Mouse (Mus musculus) thymus, adult 2 months (tissue): ENCODE results near the gene Glra1. TPM values are rescaled to one million over a fixed set of nuclear protein-coding genes. Genes with fewer than 3 reads are reported as not detected.
A peak's percentile ranks its signal among the peaks of the same experiment; 100 is the strongest.

Experiments
- DNase-seq: peaks from one replicate; pipeline ENCODE4 v3.0.0; 2021
- H3K27ac ChIP-seq: fragments of 200-500 bp; 2 replicates; pipeline ENCODE4 v1.5.1; 2012; ENCODE audit warnings: low read length, control low read depth; ENCODE audit not compliant: control insufficient read depth, insufficient read depth
- H3K27me3 ChIP-seq: fragments of 200-500 bp; 2 replicates; pipeline ENCODE4 v1.6.1; 2012; ENCODE audit warnings: mild to moderate bottlenecking, low read length, moderate library complexity, mixed read lengths; ENCODE audit not compliant: control insufficient read depth, insufficient read depth
- H3K36me3 ChIP-seq: fragments of 200-500 bp; 2 replicates; pipeline ENCODE4 v1.6.1; 2012; ENCODE audit warnings: mild to moderate bottlenecking, low read length, moderate library complexity; ENCODE audit not compliant: control insufficient read depth, insufficient read depth
- H3K4me1 ChIP-seq: fragments of 200-500 bp; replicated peaks from 2 replicates; pipeline ENCODE4 v1.6.1; 2012; ENCODE audit warnings: low read length; ENCODE audit not compliant: control insufficient read depth, insufficient read depth
- H3K4me3 ChIP-seq: fragments of 200-500 bp; 2 replicates; pipeline ENCODE4 v1.5.1; 2012; ENCODE audit warnings: mild to moderate bottlenecking, low read length, control low read depth, moderate library complexity; ENCODE audit not compliant: control insufficient read depth, insufficient read depth
- CTCF ChIP-seq: fragments of 200-500 bp; IDR thresholded peaks from 2 replicates; pipeline ENCODE4 v1.5.1; 2012; ENCODE audit warnings: mild to moderate bottlenecking, control low read depth, low read length, moderate library complexity, borderline replicate concordance; ENCODE audit not compliant: control insufficient read depth, poor library complexity, insufficient read depth; ENCODE audit errors: extremely low read depth
- POLR2A ChIP-seq: fragments of 200-500 bp; IDR thresholded peaks from 2 replicates; pipeline ENCODE4 v1.6.1; 2012; ENCODE audit warnings: mild to moderate bottlenecking, low read length, control low read depth, moderate library complexity; ENCODE audit not compliant: control insufficient read depth, poor library complexity, insufficient read depth; ENCODE audit errors: extremely low read depth
- WGBS: fragments of 180-500 bp; shearing (Covaris S2); methylation state at CpG from one replicate; pipeline ENCODE4 v1.1.7; 2018; 5-methylcytosine and 5-hydroxymethylcytosine counted together
- polyA plus RNA-seq: library from polyadenylated mRNA; depleted of rRNA; stranded (reverse); fragments of >200 nt; gene quantifications from 2 replicates; pipeline ENCODE4 v1.2.3, GENCODE M21; 2012; rRNA removed

Gene Glra1
- polyA plus RNA-seq, 1 experiment, result not detected

DNA sequence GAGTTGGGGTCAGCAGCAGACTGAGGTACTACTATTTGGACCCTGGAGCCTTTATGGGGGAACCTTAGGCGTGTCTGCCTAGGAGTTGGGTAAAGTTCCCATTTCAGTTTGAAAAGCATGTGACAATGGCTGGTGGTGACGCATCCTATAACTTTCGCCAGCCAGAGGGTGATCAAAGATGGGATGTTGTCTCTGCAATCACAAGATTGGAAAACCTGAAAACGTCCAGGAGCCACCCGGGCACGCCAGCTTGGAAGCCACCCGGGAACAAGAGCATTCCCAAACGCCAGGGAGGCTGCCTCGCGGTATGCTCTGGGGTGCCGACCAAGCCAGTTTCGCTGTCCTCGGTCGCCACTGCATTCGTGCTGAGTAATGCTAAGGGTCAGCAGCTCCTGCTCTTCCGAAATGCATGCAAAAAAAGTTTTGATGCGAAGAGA, 139.4 kb downstream of the Glra1 start:
- Histone ChIP-seq H3K36me3 (no peaks in the 10 kb centered on the region), H3K4me3 (peak overlapping the region; percentile 79), H3K4me1 (peaks cover 11% of the 10 kb centered on the region), H3K27me3 (no peaks in the 10 kb centered on the region), H3K27ac (peak overlapping the region; percentile 80)
- no peak for DNase-seq
- WGBS, result 2% methylated on average over 17 of the region's 17 CpGs
- TF ChIP-seq POLR2A (no peak), CTCF (no peak)

DNA sequence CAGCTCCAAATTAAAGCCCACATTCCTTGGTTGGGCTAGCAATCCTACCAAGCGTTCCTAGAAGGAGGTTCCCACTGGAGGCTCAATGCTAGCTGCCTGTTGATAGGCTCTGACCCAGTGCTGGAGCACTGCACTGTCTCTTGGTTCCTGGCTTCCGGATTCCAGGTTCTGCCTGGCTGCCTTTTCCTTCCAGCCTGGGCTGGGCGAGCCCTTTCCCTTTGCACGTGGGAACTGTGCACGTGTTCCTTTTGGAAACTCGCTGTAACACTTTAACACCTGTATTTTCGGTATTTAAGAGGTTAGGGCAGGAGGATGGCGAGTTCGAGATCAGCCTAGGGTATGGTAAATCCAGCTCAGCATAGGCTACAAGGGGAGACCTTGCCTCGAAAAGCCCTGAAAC, 140.0 kb downstream of the Glra1 start:
- DNase-seq, result no peak
- no peak overlapping the region for H3K4me3 ChIP-seq
- TF ChIP-seq POLR2A, result no peak
- TF ChIP-seq CTCF, result no peak
- 83% methylated on average over 10 of the region's 10 CpGs for WGBS
- peaks cover 11% of the 10 kb centered on the region for H3K4me1 ChIP-seq
- no peaks in the 10 kb centered on the region for H3K27me3 ChIP-seq
- H3K36me3 ChIP-seq, result no peaks in the 10 kb centered on the region
- H3K27ac ChIP-seq, result peak overlapping the region; percentile 80; the same call in 1 of the 2 replicates

DNA sequence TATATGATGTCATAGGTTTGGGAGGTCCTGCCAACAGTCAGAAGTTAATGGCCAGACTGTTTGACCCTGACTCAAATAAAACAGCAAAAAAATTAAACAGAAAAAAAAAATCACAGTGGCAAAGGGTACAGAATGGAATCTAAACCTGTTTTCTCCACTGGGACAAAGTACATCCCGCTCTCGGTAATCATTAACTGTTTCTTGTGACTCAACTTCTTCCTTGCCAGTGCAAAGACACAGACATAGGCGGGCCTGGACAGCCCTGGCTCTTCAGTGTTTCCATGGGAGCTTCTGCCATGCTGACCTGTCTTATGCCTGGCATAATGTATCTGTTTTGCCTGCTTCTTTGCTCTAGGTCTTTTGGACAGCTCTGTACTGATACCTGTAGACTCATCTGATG, 142.8 kb downstream of the Glra1 start:
- 96% methylated on average over 3 of the region's 3 CpGs for WGBS
- Histone ChIP-seq H3K4me1 (peaks cover 14% of the 10 kb centered on the region), H3K27ac (no peak overlapping the region), H3K27me3 (no peaks in the 10 kb centered on the region), H3K4me3 (no peak overlapping the region), H3K36me3 (no peaks in the 10 kb centered on the region)
- DNase-seq, result no peak
- TF ChIP-seq CTCF (no peak), POLR2A (no peak)

GRCm38 (mm10) chr11:55464707-55465106, 143.3 kb downstream of the Glra1 start:
- WGBS, result 91% methylated on average over 10 of the region's 10 CpGs
- no peaks in the 10 kb centered on the region for H3K36me3 ChIP-seq
- H3K27ac ChIP-seq, result no peak overlapping the region
- no peak for DNase-seq
- H3K4me1 ChIP-seq, result peaks cover 19% of the 10 kb centered on the region
- H3K27me3 ChIP-seq, result no peaks in the 10 kb centered on the region
- no peak overlapping the region for H3K4me3 ChIP-seq
- TF ChIP-seq POLR2A (no peak), CTCF (no peak)

Other genes starting within 250 kb of the Glra1 start
- 177 and 230 TPM in 2 replicates for gene Sparc, start 185.0 kb downstream of the Glra1 start, polyA plus RNA-seq
- gene Atox1, start 147.0 kb downstream of the Glra1 start, polyA plus RNA-seq, result 383 and 432 TPM in 2 replicates
- 42.3 and 52.3 TPM in 2 replicates for gene G3bp1, start 138.5 kb downstream of the Glra1 start, polyA plus RNA-seq